Mouse (Mus musculus) cerebellum, adult 11 months (tissue): Measurements from ENCODE around the gene Zfp64.
"Not testable (repeated sequence)": the region's sequence is repeated elsewhere in the genome, so short reads cannot be mapped to it uniquely, and the experiment has no call there.

Experiments used
- DNase-seq: peaks from one replicate; pipeline ENCODE4 v3.0.0; 2022

Zfp64 gene

GRCm38 (mm10) chr2:168884641-168885040 lies 70.7 kb downstream of the Zfp64 start:
- no peak for DNase-seq

- DNase-seq: no peak
Observed at GRCm38 (mm10) chr2:168882997-168883396, 72.4 kb downstream of the Zfp64 start.

GRCm38 (mm10) chr2:168881927-168882326 lies 73.5 kb downstream of the Zfp64 start:
- DNase-seq: no peak

GRCm38 (mm10) chr2:168879573-168879972 lies 75.8 kb downstream of the Zfp64 start:
- no peak for DNase-seq

GRCm38 (mm10) chr2:168878708-168879107 lies 76.7 kb downstream of the Zfp64 start:
- no peak for DNase-seq

DNA sequence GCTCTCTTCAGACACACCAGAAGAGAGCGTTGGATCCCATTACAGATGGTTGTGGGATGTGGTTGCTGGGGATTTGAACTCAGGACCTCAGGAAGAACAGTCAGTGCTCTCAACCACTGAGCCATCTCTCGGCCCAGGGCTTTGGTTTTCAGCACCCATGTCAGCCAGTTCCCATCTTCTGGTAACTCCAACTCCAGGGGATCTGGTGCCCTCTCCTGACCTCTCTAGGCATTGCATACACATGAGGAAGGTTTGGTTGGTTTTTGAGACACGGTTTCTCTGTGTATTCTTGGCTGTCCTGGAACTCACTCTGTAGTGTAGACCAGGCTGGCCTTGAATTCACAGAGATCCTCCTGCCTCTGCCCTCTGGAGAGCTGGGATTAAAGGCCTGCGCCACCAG lies 77.2 kb downstream of the Zfp64 start:
- no peak for DNase-seq

GRCm38 (mm10) chr2:168876631-168877030 lies 78.8 kb downstream of the Zfp64 start:
- no peak for DNase-seq

DNA sequence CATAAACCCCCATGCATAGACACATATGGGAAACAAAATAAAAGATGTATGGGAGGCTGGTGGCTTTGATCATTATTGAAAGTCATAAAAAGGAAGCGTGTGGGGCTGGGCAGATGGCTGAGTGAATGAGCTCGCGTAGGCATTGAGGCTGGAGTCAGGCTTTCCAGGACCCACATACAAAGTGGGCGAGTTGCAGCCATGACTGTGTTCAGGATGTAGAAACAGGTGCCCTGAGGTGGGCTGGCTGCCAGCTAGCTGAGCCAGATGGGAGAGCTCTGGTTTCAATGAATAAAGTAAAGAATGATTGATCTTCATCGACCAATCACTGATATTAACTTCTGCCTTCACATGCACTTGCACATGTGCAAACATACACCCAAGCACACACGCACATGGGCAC lies 80.9 kb downstream of the Zfp64 start:
- DNase-seq: no peak

GRCm38 (mm10) chr2:168871767-168872511 lies 83.4 kb downstream of the Zfp64 start:
- DNase-seq: no peak

DNA sequence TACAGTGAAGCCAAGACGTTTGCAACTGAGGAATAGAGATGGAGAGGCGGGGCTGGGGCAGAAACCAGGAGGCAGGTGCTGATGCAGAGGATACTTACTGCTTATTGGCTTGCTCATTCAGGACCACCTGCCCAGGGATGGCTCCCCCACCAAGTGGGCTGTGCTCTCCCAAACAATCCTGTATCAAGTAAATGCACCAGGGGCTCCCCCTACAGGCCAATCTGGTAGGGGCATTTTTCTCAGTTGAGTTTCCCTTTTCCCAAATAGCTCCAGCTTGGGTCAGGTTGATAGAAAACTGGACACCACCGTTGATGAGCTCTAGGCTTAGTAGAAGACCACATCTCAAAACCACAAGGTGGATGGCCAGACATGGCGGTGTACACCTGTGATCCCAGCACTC lies 84.9 kb downstream of the Zfp64 start:
- no peak for DNase-seq

GRCm38 (mm10) chr2:168866942-168867341 lies 88.4 kb downstream of the Zfp64 start:
- no peak for DNase-seq

DNA sequence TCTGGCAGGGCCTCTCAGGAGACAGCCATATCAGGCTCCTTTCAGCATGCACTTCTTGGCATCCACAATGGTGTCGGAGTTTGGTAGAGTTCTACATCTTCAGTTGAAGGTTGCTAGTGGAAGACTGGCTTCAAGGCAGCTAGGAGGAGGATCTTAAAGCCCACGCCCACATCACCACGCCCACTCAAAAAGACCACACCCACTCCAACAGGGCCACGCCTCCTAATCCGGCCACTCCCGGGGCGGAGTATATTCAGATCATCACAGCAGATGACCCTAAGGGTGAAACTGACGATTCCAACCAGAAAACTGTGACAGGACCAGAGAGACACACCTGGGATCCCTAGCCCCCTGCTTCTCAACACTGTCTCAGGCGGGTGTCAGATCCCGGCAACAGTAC lies 89.0 kb downstream of the Zfp64 start:
- DNase-seq: no peak

GRCm38 (mm10) chr2:168864905-168865304 lies 90.5 kb downstream of the Zfp64 start:
- DNase-seq: no peak

- no peak for DNase-seq
Observed at GRCm38 (mm10) chr2:168862694-168863093, 92.7 kb downstream of the Zfp64 start.

- DNase-seq: no peak
Observed at GRCm38 (mm10) chr2:168860922-168861740, 94.3 kb downstream of the Zfp64 start.

GRCm38 (mm10) chr2:168860032-168860691 lies 95.2 kb downstream of the Zfp64 start:
- DNase-seq: no peak

DNA sequence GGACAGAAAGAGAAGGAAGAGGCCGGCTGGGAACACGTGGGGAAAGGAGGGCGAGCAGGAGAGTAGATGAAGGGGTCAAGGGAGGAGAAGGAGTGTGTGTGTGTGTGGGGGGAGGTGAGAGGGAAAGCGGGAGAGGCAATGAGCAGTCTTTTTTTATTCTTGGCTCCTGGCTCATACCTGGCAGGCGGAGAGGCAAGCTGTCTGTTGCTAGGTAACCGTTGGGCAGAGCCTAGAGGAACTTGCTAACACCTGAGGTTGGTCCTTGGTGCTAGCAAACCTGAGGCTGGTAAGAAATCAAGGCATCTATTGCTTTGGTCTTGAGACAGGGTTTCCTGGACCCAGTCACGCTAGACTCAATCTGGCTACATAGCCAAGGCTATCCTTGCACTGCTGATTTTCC lies 98.7 kb downstream of the Zfp64 start:
- DNase-seq: no peak

DNA sequence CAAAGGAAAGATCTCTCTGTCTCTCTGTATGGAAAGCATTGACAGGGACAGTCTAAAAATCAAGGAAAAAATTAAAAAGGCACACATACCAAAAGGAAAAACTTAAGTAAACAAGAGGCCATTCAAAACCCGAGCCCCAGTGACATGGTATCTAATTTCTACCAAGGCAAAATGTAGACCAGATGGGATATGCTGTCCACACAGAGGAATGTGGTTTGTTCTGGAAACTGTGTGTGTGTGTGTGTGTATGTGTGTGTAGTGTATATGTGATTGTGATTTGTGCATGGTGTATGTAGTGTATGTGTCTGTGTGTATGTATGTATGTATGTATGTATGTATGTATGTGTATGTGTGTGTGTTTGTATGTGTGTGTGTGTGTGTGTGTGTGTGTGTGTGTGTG lies 100.6 kb downstream of the Zfp64 start:
- DNase-seq: no peak

- DNase-seq: not testable (repeated sequence)
Observed at GRCm38 (mm10) chr2:168853869-168854268, 101.5 kb downstream of the Zfp64 start.

GRCm38 (mm10) chr2:168851545-168851944 lies 103.8 kb downstream of the Zfp64 start:
- DNase-seq: no peak

GRCm38 (mm10) chr2:168848553-168848952 lies 106.8 kb downstream of the Zfp64 start:
- no peak for DNase-seq

- DNase-seq: no peak
Observed at GRCm38 (mm10) chr2:168846180-168846720, 109.1 kb downstream of the Zfp64 start.
